Mouse (Mus musculus): Measurements from ENCODE around the gene Epb41. TPM values are rescaled to one million over a fixed set of nuclear protein-coding genes. Genes with fewer than 3 reads are reported as not detected.

Epb41 gene
- total and polyA plus RNA-seq, 2 experiments from 2014 or later = 36.5 to 65.0 TPM

DNA sequence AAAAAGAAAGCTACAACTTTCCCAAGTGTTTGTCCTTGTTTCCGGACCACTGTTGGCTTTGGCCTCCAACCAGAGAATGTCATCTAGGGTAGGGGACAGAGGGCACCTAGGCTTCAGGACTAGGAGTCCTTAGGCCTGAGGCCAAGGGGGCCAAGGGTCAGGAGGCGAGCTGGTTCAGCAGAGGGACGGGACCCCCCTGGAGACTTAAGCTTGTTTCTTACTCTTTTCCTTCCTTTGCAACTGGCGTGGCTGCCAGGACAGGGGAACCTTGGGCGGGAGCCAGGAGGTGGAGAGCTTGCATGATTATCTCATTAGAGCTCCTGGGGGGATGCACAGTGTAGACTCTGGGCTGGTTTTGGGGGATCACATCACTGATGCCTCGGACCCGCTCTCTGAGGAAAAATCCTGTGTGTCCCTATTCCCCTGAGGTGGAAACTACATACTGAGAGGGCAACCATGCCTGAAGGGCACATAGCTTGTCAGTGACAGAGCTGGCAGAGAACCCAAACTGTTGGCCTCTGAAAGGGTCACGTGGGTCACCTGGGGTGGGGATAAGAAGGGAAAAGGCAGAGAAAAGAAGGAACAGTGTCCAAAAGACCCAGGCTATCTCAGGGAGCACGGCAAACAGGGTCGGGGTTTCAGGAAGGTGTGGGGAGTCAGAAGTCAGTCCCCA is 8.9 kb downstream of the Epb41 start:
- 53% methylated on average over 10 of the region's 10 CpGs for WGBS
- Histone ChIP-seq H3K27ac (ENCODE audit: low read depth, low read length) (no peak overlapping the region), H3K4me2 (ENCODE audit: low read depth) (no peak overlapping the region), H3K4me1 (ENCODE audit: insufficient read depth) (no peaks in the 10 kb centered on the region), H3K9me3 (ENCODE audit: low read length) (no peaks in the 10 kb centered on the region), H3K9ac (no peak overlapping the region), H3K27me3 (ENCODE audit: insufficient read depth, low read length) (no peaks in the 10 kb centered on the region; the same call in 1 of the 2 replicates), H3K36me3 (ENCODE audit: insufficient read depth) (no peaks in the 10 kb centered on the region), H3K4me3 (ENCODE audit: low read depth, low read length) (no peak overlapping the region)
- ATAC-seq (no peak), DNase-seq (no peak)
- no peak for TF ChIP-seq CTCF (IDR thresholded peaks at IDR 0.05; ENCODE audit: low read depth)

- no peak for ATAC-seq
- H3K4me1 ChIP-seq (ENCODE audit: insufficient read depth) = no peaks in the 10 kb centered on the region
- H3K4me2 ChIP-seq (ENCODE audit: low read depth) = no peak overlapping the region
- no peaks in the 10 kb centered on the region; the same call in 1 of the 2 replicates for H3K27me3 ChIP-seq (ENCODE audit: insufficient read depth, low read length)
- WGBS = 71% methylated on average over 3 of the region's 3 CpGs
- H3K9ac ChIP-seq = no peak overlapping the region
- no peak overlapping the region for H3K4me3 ChIP-seq (ENCODE audit: low read depth, low read length)
- H3K27ac ChIP-seq (ENCODE audit: low read depth, low read length) = no peak overlapping the region
- H3K36me3 ChIP-seq (ENCODE audit: insufficient read depth) = no peaks in the 10 kb centered on the region
- no peaks in the 10 kb centered on the region for H3K9me3 ChIP-seq (ENCODE audit: low read length)
- no peak for DNase-seq
- TF ChIP-seq CTCF (IDR thresholded peaks at IDR 0.05; ENCODE audit: low read depth) = no peak
Measured at GRCm38 (mm10) chr4:132065578-132065977, 9.5 kb downstream of the Epb41 start.

GRCm38 (mm10) chr4:132064550-132064949 is 10.6 kb downstream of the Epb41 start:
- Histone ChIP-seq H3K4me1 (ENCODE audit: insufficient read depth) (no peaks in the 10 kb centered on the region), H3K9me3 (ENCODE audit: low read length) (no peaks in the 10 kb centered on the region), H3K4me2 (ENCODE audit: low read depth) (no peak overlapping the region), H3K9ac (no peak overlapping the region), H3K36me3 (ENCODE audit: insufficient read depth) (no peaks in the 10 kb centered on the region), H3K27me3 (ENCODE audit: insufficient read depth, low read length) (no peaks in the 10 kb centered on the region; the same call in 1 of the 2 replicates), H3K4me3 (ENCODE audit: low read depth, low read length) (no peak overlapping the region), H3K27ac (ENCODE audit: low read depth, low read length) (no peak overlapping the region)
- WGBS = 93% methylated on average over 5 of the region's 5 CpGs
- ATAC-seq (no peak), DNase-seq (no peak)
- no peak for TF ChIP-seq CTCF (IDR thresholded peaks at IDR 0.05; ENCODE audit: low read depth)

- no peak for TF ChIP-seq CTCF (IDR thresholded peaks at IDR 0.05; ENCODE audit: low read depth)
- H3K27ac ChIP-seq (ENCODE audit: low read depth, low read length) = no peak overlapping the region
- H3K9me3 ChIP-seq (ENCODE audit: low read length) = no peaks in the 10 kb centered on the region
- H3K4me3 ChIP-seq (ENCODE audit: low read depth, low read length) = no peak overlapping the region
- no peaks in the 10 kb centered on the region; the same call in 1 of the 2 replicates for H3K27me3 ChIP-seq (ENCODE audit: insufficient read depth, low read length)
- no peak for ATAC-seq
- H3K4me1 ChIP-seq (ENCODE audit: insufficient read depth) = no peaks in the 10 kb centered on the region
- no peak overlapping the region for H3K9ac ChIP-seq
- no peak for DNase-seq
- WGBS = 73% methylated on average over 17 of the region's 17 CpGs
- no peak overlapping the region for H3K4me2 ChIP-seq (ENCODE audit: low read depth)
- no peaks in the 10 kb centered on the region for H3K36me3 ChIP-seq (ENCODE audit: insufficient read depth)
Measured at GRCm38 (mm10) chr4:132062934-132063884, 11.9 kb downstream of the Epb41 start.

- Histone ChIP-seq H3K36me3 (ENCODE audit: insufficient read depth) (no peaks in the 10 kb centered on the region), H3K4me1 (ENCODE audit: insufficient read depth) (no peaks in the 10 kb centered on the region), H3K4me2 (ENCODE audit: low read depth) (no peak overlapping the region), H3K4me3 (ENCODE audit: low read depth, low read length) (no peak overlapping the region), H3K27me3 (ENCODE audit: insufficient read depth, low read length) (no peaks in the 10 kb centered on the region; the same call in 1 of the 2 replicates), H3K9me3 (ENCODE audit: low read length) (no peaks in the 10 kb centered on the region), H3K27ac (ENCODE audit: low read depth, low read length) (no peak overlapping the region), H3K9ac (no peak overlapping the region)
- no peak for TF ChIP-seq CTCF (IDR thresholded peaks at IDR 0.05; ENCODE audit: low read depth)
- DNase-seq (no peak), ATAC-seq (no peak)
- 54% methylated on average over 8 of the region's 8 CpGs for WGBS
Measured at GRCm38 (mm10) chr4:132062289-132062688, 12.8 kb downstream of the Epb41 start.

GRCm38 (mm10) chr4:132060040-132060832 is 14.9 kb downstream of the Epb41 start:
- no peaks in the 10 kb centered on the region for H3K9me3 ChIP-seq (ENCODE audit: low read length)
- H3K4me3 ChIP-seq (ENCODE audit: low read depth, low read length) = no peak overlapping the region
- H3K4me1 ChIP-seq (ENCODE audit: insufficient read depth) = no peaks in the 10 kb centered on the region
- H3K9ac ChIP-seq = no peak overlapping the region
- no peak overlapping the region for H3K4me2 ChIP-seq (ENCODE audit: low read depth)
- TF ChIP-seq CTCF (IDR thresholded peaks at IDR 0.05; ENCODE audit: low read depth) = no peak
- ATAC-seq (no peak), DNase-seq (no peak)
- no peak overlapping the region for H3K27ac ChIP-seq (ENCODE audit: low read depth, low read length)
- H3K36me3 ChIP-seq (ENCODE audit: insufficient read depth) = no peaks in the 10 kb centered on the region
- WGBS = 80% methylated on average over 17 of the region's 17 CpGs
- no peaks in the 10 kb centered on the region; the same call in 1 of the 2 replicates for H3K27me3 ChIP-seq (ENCODE audit: insufficient read depth, low read length)
